Mouse (Mus musculus): ENCODE measurements around the gene Layn.

Layn gene

GRCm38 (mm10) chr9:51076979-51077315, at the start of gene Layn:
TSS of gene Layn (minus strand) at chr9:51077094.
- DNase-seq (ENCODE audit: extremely low spot score, low spot score): peak; percentile 68

- DNase-seq (ENCODE audit: extremely low spot score, low spot score): no peak
These were observed 37.9 kb upstream of the Layn start for GRCm38 (mm10) chr9:51114767-51115166.

GRCm38 (mm10) chr9:51105751-51106150, 28.9 kb upstream of the Layn start:
- no peak for DNase-seq (ENCODE audit: extremely low spot score, low spot score)

GRCm38 (mm10) chr9:51103808-51104514, 27.1 kb upstream of the Layn start:
- no peak for DNase-seq (ENCODE audit: extremely low spot score, low spot score)

- peak; percentile 75 for DNase-seq (ENCODE audit: extremely low spot score, low spot score)
These were observed 26.3 kb upstream of the Layn start for GRCm38 (mm10) chr9:51102963-51103807.

- DNase-seq (ENCODE audit: extremely low spot score, low spot score): peak; percentile 74
These were observed 25.0 kb upstream of the Layn start, which contains the start of gene 4833427G06Rik for GRCm38 (mm10) chr9:51101756-51102425. TSS of gene 4833427G06Rik (minus strand) at chr9:51102078.

- DNase-seq (ENCODE audit: extremely low spot score, low spot score): no peak
These were observed 19.4 kb upstream of the Layn start for GRCm38 (mm10) chr9:51096306-51096705.

- DNase-seq (ENCODE audit: extremely low spot score, low spot score): no peak
These were observed 16.8 kb upstream of the Layn start for GRCm38 (mm10) chr9:51093697-51094096.

- no peak for DNase-seq (ENCODE audit: extremely low spot score, low spot score)
These were observed 4.7 kb upstream of the Layn start for GRCm38 (mm10) chr9:51081614-51082013.

GRCm38 (mm10) chr9:51076300-51076978, 455 bp downstream of the Layn start:
- DNase-seq (ENCODE audit: extremely low spot score, low spot score): peak; percentile 43

GRCm38 (mm10) chr9:51075780-51076179, 1.1 kb downstream of the Layn start:
- peak; percentile 17 for DNase-seq (ENCODE audit: extremely low spot score, low spot score)

GRCm38 (mm10) chr9:51070801-51071200, 6.1 kb downstream of the Layn start:
- no peak for DNase-seq (ENCODE audit: extremely low spot score, low spot score)

GRCm38 (mm10) chr9:51068202-51068601, 8.7 kb downstream of the Layn start:
- no peak for DNase-seq (ENCODE audit: extremely low spot score, low spot score)

- DNase-seq (ENCODE audit: extremely low spot score, low spot score): no peak
These were observed 16.3 kb downstream of the Layn start, which contains the start of gene Btg4 for GRCm38 (mm10) chr9:51060601-51061000. TSS of gene Btg4 (plus strand) at chr9:51060901.

- DNase-seq (ENCODE audit: extremely low spot score, low spot score): no peak
These were observed 17.9 kb downstream of the Layn start for GRCm38 (mm10) chr9:51058951-51059521.

- DNase-seq (ENCODE audit: extremely low spot score, low spot score): no peak
These were observed 20.3 kb downstream of the Layn start for GRCm38 (mm10) chr9:51056360-51057324.

- DNase-seq (ENCODE audit: extremely low spot score, low spot score): no peak
These were observed 24.7 kb downstream of the Layn start for GRCm38 (mm10) chr9:51052180-51052579.

- DNase-seq (ENCODE audit: extremely low spot score, low spot score): no peak
These were observed 34.8 kb downstream of the Layn start for GRCm38 (mm10) chr9:51042136-51042535.

GRCm38 (mm10) chr9:51041491-51041980, 35.4 kb downstream of the Layn start:
- DNase-seq (ENCODE audit: extremely low spot score, low spot score): no peak

All from neural tube, embryonic 10.5 days (tissue).